Mouse (Mus musculus) B cell, adult 62 days (primary cell): Measurements from ENCODE around the gene Cnih1. TPM values are rescaled to one million over a fixed set of nuclear protein-coding genes. Genes with fewer than 3 reads are reported as not detected.

ENCODE experiments used
- total RNA-seq: library from RNA; stranded (reverse); gene quantifications from 4 replicates; pipeline ENCODE4 v1.2.4, GENCODE M21; 2023

Cnih1 gene
- 22.6 to 28.5 TPM (median 25.8 TPM) in 4 replicates for total RNA-seq

GRCm38 (mm10) chr14:46787787-46788504 lies at the start of gene Cnih1:
Gene Cnih1, minus strand, starts transcription at chr14:46788411.

DNA sequence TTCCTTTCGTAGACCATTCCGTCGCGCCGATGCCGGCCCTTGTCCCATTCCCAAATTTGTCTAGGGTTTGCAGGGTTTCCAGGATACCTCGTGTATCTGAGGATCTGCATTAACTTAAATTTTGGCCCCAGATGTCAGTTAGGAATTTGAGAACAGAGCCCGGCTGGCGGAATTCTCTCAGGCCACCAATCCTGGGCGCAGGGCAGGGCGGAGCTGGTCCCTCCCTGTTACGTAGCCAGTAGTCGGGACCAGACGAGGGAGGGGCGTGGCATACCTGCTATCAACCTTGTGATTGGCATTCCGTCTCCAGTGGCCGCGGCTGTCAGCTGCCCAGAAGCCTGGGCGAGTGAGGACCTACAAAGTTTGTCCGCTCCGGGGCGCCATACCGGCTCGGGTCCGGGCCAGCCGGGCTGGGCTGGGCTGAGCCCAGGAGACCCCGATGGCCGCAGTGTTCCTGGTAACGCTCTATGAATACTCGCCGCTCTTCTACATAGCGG lies 43.7 kb upstream of the Cnih1 start, which contains the start of gene Cgrrf1:
Cgrrf1 (plus strand) TSS at position 289 of the 497 bp plus-strand sequence.

DNA sequence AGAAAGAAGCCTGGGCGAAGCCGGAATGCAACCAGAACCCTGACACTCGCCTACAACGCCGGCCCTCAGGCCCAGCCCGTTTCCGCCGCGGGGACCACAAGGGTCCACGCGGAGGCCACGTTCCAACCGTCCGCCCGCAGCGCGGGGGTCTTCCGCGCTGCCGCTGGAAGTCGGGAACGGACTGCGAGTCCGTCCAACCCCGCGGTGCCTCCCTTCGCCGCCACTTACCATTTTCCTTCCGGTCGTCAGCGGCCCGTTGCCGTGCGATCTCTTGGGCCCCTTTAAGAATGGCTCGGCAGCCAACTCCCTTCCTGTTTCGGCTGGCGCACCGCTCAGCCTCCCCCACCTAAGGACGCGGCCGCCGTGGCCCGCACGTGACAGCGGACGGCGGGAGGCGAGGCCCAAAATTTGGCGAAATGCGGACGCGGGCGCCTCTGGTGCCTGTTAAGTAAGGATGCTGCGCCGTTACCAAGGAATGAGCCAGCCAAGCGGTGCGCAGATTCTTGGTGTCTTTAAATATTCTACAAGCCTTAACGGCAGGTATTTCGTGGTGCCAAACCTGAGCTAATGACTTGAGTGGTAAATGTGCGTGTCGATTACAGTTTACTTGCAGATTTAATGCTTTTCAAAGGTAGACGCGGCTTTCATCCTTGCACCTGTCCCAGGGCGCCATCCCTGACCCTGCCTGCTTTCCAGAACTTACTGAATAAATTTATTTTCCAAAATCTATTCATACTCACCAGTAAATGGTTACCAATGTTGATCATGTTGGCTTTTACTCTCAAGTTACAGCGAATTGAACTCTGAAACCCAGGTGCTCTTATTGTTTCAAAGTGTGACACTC lies 33.9 kb upstream of the Cnih1 start, which contains the start of gene Gmfb:
Gmfb (minus strand) TSS at position 370 of the 844 bp plus-strand sequence.

GRCm38 (mm10) chr14:46760355-46761029 lies 27.7 kb downstream of the Cnih1 start, which contains the start of gene Cdkn3:
Gene Cdkn3, plus strand, starts transcription at chr14:46760541.

Other genes with a start within 250 kb of the Cnih1 start
- 0.30 to 2.7 TPM (median 1.2 TPM) in 4 replicates for gene Cdkn3, start 27.9 kb downstream of the Cnih1 start, total RNA-seq
- gene Gmfb, start 33.8 kb upstream of the Cnih1 start, total RNA-seq, result 140 to 146 TPM (median 142 TPM) in 4 replicates
- gene Cgrrf1, start 43.7 kb upstream of the Cnih1 start, total RNA-seq, result 25.5 to 28.8 TPM (median 26.1 TPM) in 4 replicates
- 0.13 to 1.3 TPM (median 0.78 TPM) in 4 replicates for gene Samd4, start 94.4 kb upstream of the Cnih1 start, total RNA-seq